Mouse (Mus musculus) liver, embryonic 11.5 days (tissue): ENCODE measurements around the gene Stat3. TPM values are rescaled to one million over a fixed set of nuclear protein-coding genes. Genes with fewer than 3 reads are reported as not detected.

Experiments
- ATAC-seq: fragments of 200-750 bp; cut with Nextera tagmentation; replicated peaks from 2 replicates; pipeline ENCODE4 v1.8.0; 2017; ENCODE audit warnings: moderate number of reproducible peaks, mild to moderate bottlenecking, moderate TSS enrichment, moderate library complexity; ENCODE audit not compliant: low FRiP score
- DNase-seq: peaks from one replicate; pipeline ENCODE4 v3.0.0-alpha.2; 2017; ENCODE audit warnings: low spot score
- H3K27ac ChIP-seq: fragments of 300-500 bp; sonication (generic); 2 replicates; pipeline ENCODE4 v1.5.1; 2014; ENCODE audit warnings: mild to moderate bottlenecking, low read depth, low read length, control low read depth
- H3K27me3 ChIP-seq: fragments of 300-500 bp; sonication (generic); replicated peaks from 2 replicates; pipeline ENCODE4 v1.6.1; 2014; ENCODE audit warnings: low read length, mixed read lengths; ENCODE audit not compliant: control insufficient read depth, insufficient read depth
- H3K36me3 ChIP-seq: fragments of 300-500 bp; sonication (generic); 2 replicates; pipeline ENCODE4 v1.6.1; 2014; ENCODE audit warnings: mild to moderate bottlenecking, low read length, moderate library complexity, mixed read lengths; ENCODE audit not compliant: control insufficient read depth, insufficient read depth
- H3K4me1 ChIP-seq: fragments of 300-500 bp; sonication (generic); replicated peaks from 2 replicates; pipeline ENCODE4 v1.6.1; 2014; ENCODE audit warnings: low read length, mixed read lengths; ENCODE audit not compliant: control insufficient read depth, insufficient read depth
- H3K4me2 ChIP-seq: fragments of 300-500 bp; sonication (generic); 2 replicates; pipeline ENCODE4 v1.6.1; 2014; ENCODE audit warnings: mild to moderate bottlenecking, control low read depth, moderate library complexity
- H3K4me3 ChIP-seq: fragments of 300-500 bp; sonication (generic); 2 replicates; pipeline ENCODE4 v1.5.1; 2014; ENCODE audit warnings: low read depth, low read length, control low read depth
- H3K9ac ChIP-seq: fragments of 300-500 bp; sonication (generic); 2 replicates; pipeline ENCODE4 v1.6.1; 2014; ENCODE audit warnings: low read depth, low read length, control low read depth
- H3K9me3 ChIP-seq: fragments of 300-500 bp; sonication (generic); 2 replicates; pipeline ENCODE4 v1.6.1; 2016; ENCODE audit warnings: low read length, inconsistent platforms, mixed read lengths; ENCODE audit not compliant: control insufficient read depth
- WGBS: fragments of 180-500 bp; shearing (Covaris S2); extraction: QIAGEN DNeasy Blood & Tissue Kit; methylation state at CpG from one replicate; pipeline ENCODE4 v1.1.7; 2014; 5-methylcytosine and 5-hydroxymethylcytosine counted together
- polyA plus RNA-seq: library from polyadenylated mRNA; unstranded; fragments of >200 nt; fragmentation: Nextera tagmentation; extraction: Ambion mirVana; gene quantifications from 2 replicates; pipeline ENCODE4 v1.2.1, GENCODE M21; 2014

The Stat3 gene
- polyA plus RNA-seq, 1 experiment from 2014 or later: 57.3 TPM

DNA sequence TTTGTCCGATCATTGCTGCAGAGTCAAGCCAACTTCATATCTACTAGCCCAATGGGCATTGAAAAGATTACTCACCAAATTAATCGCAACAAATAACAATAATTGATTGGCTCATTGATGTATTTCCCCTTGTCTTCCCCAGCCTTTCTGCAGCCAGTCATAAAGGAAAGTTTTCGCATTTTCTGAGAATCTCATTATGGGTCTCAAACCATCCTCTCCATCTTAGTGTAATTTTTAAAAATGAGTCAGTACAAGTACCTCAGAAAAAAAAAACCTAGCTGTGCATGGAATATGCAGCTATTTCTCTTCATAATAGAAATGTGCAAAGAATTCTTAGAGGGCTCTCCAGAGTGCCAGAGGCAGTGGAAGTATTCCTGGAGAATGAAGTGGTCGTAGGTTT is 95.2 kb downstream of the Stat3 start:
- no peak for DNase-seq
- Histone ChIP-seq H3K4me3 (no peak overlapping the region), H3K27ac (no peak overlapping the region), H3K36me3 (no peaks in the 10 kb centered on the region), H3K9me3 (no peaks in the 10 kb centered on the region), H3K4me2 (no peak overlapping the region), H3K27me3 (no peaks in the 10 kb centered on the region), H3K9ac (no peak overlapping the region), H3K4me1 (peaks cover 34% of the 10 kb centered on the region)
- ATAC-seq: no peak
- WGBS: 92% methylated on average over 4 of the region's 4 CpGs

DNA sequence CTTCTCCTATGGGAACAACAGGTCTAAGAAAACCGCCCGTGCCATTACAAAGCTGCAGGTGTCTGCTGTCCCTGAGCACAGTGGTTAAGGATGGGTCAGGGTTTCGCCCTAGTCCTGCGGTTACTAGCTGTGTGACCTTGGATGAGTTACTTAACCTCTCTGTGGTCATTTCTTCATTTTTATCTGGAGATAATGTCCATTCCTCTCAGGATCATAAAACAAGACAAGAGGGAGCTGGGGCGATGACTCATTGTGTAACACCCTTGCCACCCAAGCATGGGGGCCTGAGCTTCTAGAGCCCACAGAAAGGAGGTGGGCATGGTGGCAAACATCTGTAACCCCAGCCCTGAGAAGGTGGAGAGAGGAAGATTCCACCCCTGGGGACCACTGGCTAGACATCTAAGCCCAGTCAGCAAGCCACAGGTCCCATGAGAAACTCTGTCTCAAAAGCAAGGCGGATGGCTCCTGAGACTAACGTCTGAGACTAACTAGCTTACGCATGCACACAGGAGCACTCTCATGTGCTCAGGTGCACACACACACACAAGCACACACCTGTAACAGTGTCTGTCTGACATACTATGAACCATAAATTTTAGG is 96.2 kb downstream of the Stat3 start:
- ATAC-seq (no peak), DNase-seq (no peak)
- Histone ChIP-seq H3K4me1 (peaks cover 24% of the 10 kb centered on the region), H3K9me3 (no peaks in the 10 kb centered on the region), H3K27me3 (no peaks in the 10 kb centered on the region), H3K36me3 (peaks cover 3% of the 10 kb centered on the region; the same call in 1 of the 2 replicates), H3K9ac (no peak overlapping the region), H3K4me3 (no peak overlapping the region), H3K4me2 (no peak overlapping the region), H3K27ac (no peak overlapping the region)
- 95% methylated on average over 8 of the region's 8 CpGs for WGBS

DNA sequence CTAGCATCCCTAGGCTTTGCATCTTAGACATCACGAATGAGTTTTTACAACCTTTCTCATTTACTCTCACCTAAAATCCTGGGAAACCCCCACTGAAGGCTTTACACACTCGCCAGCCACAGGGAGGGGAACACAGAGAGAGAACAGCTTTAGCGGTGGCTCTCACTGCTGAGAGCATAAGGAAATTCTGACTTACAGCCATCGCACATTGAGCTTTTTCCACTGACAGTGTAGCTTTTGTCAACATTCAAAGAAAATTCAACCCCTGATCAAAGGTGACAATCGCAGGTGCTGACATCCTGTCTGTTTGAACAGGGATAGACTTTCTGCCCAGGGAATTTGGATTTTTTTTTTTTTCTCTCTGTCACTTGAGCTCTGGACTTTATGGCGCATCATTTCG is 97.3 kb downstream of the Stat3 start:
- Histone ChIP-seq H3K27me3 (no peaks in the 10 kb centered on the region), H3K36me3 (peaks cover 6% of the 10 kb centered on the region; the same call in 1 of the 2 replicates), H3K4me3 (no peak overlapping the region), H3K4me1 (peaks cover 17% of the 10 kb centered on the region), H3K9me3 (peaks cover 2% of the 10 kb centered on the region; the same call in 1 of the 2 replicates), H3K9ac (no peak overlapping the region), H3K4me2 (no peak overlapping the region), H3K27ac (peak overlapping the region; percentile 28; the same call in 1 of the 2 replicates)
- DNase-seq: no peak
- WGBS: 86% methylated on average over 7 of the region's 7 CpGs
- ATAC-seq: no peak

DNA sequence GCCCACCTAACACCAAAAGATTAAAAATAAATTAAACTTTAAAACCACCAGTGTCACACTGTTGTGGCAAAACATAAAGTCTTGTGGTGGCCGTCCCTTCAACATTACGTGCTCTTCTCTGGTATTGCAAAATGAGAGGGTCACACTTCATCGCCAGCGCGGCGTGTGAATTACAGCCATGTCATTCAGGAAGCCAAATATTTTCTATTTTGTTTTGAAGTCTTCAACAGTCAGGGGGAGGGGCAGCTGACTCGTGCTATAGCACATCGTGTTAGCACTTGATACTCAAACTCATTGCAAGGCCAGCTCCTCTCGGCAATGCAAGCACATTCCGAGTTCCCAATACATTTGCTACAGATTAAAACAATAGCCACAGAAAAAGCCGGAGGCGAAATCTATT is 98.5 kb downstream of the Stat3 start:
- Histone ChIP-seq H3K27me3 (no peaks in the 10 kb centered on the region), H3K9me3 (peaks cover 2% of the 10 kb centered on the region; the same call in 1 of the 2 replicates), H3K4me2 (no peak overlapping the region), H3K27ac (no peak overlapping the region), H3K4me1 (peaks cover 17% of the 10 kb centered on the region), H3K36me3 (peaks cover 6% of the 10 kb centered on the region; the same call in 1 of the 2 replicates), H3K4me3 (no peak overlapping the region), H3K9ac (no peak overlapping the region)
- DNase-seq: no peak
- ATAC-seq: no peak
- 66% methylated on average over 12 of the region's 12 CpGs for WGBS

DNA sequence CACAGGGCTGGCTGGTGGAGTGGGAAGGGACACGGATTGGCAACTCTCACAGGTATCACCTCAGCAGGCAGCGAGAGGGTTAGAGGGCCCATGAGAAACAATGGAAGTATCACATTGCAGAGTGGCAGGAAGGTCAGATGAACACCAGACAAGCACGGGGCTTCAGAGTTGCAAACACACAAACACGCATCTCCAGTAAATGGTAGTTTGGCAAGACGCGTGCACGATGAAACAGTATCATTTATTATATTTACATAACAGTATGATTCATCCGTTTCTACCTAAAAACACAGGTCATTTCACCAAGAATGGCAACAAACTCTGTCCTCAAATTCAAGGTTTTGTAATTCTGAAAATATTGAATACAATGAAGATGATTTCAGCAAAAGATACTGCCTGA is 99.8 kb downstream of the Stat3 start:
- DNase-seq: no peak
- peaks cover 2% of the 10 kb centered on the region; the same call in 1 of the 2 replicates for H3K9me3 ChIP-seq
- peaks cover 9% of the 10 kb centered on the region; the same call in 1 of the 2 replicates for H3K36me3 ChIP-seq
- WGBS: 77% methylated on average over 8 of the region's 8 CpGs
- no peak overlapping the region for H3K9ac ChIP-seq
- no peak for ATAC-seq
- H3K27me3 ChIP-seq: no peaks in the 10 kb centered on the region
- H3K4me2 ChIP-seq: no peak overlapping the region
- no peak overlapping the region for H3K4me3 ChIP-seq
- H3K27ac ChIP-seq: no peak overlapping the region
- peaks cover 12% of the 10 kb centered on the region for H3K4me1 ChIP-seq

DNA sequence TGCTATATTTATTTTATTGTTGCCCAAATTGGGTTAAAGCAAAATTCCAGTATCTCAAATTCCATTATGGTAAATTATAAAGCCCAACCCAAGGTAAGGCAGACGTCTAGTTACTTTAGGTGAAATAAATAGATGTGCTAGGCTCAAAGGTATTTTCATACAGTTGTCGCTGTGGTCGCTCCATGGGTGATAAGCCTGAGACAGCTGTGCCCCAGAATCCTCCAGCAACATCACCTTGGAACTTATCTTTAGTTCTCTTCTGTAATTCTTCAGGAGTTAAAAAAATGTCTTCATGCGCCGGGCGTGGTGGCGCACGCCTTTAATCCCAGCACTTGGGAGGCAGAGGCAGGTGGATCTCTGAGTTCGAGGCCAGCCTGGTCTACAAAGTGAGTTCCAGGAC is 100.4 kb downstream of the Stat3 start:
- 84% methylated on average over 9 of the region's 9 CpGs for WGBS
- no peak overlapping the region for H3K27ac ChIP-seq

DNA sequence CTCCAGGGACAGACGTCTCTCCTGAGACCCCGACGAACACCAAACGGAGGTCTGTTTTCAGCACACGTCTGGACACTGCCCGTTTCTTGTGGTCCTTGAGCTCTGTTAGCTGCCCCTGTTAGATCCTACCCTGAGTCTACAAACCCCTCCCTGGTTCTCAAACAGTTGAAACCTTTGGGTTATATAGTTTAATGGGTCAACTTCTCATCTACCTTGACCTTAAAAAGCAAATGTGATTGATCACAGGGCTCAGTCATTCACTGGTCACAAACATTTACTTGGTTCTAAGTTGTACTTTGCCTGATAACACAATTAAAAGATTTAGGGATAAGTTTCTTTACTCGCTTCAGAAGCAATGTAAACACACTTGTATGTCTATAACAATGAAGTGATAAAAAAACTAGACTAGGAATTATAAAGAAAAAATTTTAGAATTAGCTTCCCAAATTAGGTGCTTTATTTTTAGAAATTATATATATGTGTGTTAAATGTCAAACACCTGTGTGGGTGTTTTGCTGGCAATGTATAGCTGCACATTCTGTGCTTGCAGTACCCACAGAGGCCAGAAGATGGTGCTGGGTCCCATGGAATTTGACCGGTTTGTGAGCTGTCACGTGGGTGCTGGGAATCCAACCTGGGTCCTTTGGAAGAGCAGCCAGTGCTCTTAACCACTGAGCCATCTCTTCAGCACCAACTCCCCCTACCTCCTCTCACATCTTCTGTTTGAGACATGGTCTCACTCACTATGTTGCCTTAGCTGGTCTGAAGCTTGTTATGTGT is 102.2 kb downstream of the Stat3 start:
- WGBS: 75% methylated on average over 9 of the region's 9 CpGs
- H3K4me2 ChIP-seq: no peak overlapping the region
- ATAC-seq (no peak), DNase-seq (no peak)
- H3K9me3 ChIP-seq: peaks cover 2% of the 10 kb centered on the region; the same call in 1 of the 2 replicates
- H3K9ac ChIP-seq: no peak overlapping the region
- no peak overlapping the region for H3K4me3 ChIP-seq
- peaks cover 9% of the 10 kb centered on the region; the same call in 1 of the 2 replicates for H3K36me3 ChIP-seq
- no peak overlapping the region for H3K27ac ChIP-seq
- H3K27me3 ChIP-seq: no peaks in the 10 kb centered on the region
- peaks cover 17% of the 10 kb centered on the region for H3K4me1 ChIP-seq

More for the DNA sequence above, 100.4 kb downstream of the Stat3 start:
- Histone ChIP-seq H3K27me3 (no peaks in the 10 kb centered on the region), H3K4me2 (no peak overlapping the region), H3K9me3 (peaks cover 2% of the 10 kb centered on the region; the same call in 1 of the 2 replicates), H3K9ac (no peak overlapping the region), H3K36me3 (peaks cover 9% of the 10 kb centered on the region; the same call in 1 of the 2 replicates), H3K4me1 (peaks cover 12% of the 10 kb centered on the region), H3K4me3 (no peak overlapping the region)
- DNase-seq: no peak
- ATAC-seq: no peak
